Mouse (Mus musculus) olfactory bulb, adult 2 months (tissue): ENCODE results near the gene Cep70. TPM values are rescaled to one million over a fixed set of nuclear protein-coding genes. Genes with fewer than 3 reads are reported as not detected.

Source experiments
- H3K27ac ChIP-seq: fragments of 200-500 bp; 2 replicates; pipeline ENCODE4 v1.5.1; 2012; ENCODE audit warnings: low read depth, low read length; ENCODE audit not compliant: insufficient read depth
- H3K4me1 ChIP-seq: fragments of 200-500 bp; 2 replicates; pipeline ENCODE4 v1.6.1; 2012; ENCODE audit warnings: low read length; ENCODE audit not compliant: control insufficient read depth, insufficient read depth
- H3K4me3 ChIP-seq: fragments of 200-500 bp; 2 replicates; pipeline ENCODE4 v1.5.1; 2012; ENCODE audit warnings: mild to moderate bottlenecking, low read depth, low read length, moderate library complexity; ENCODE audit not compliant: insufficient read depth
- CTCF ChIP-seq: fragments of 200-500 bp; IDR thresholded peaks from 2 replicates; pipeline ENCODE4 v1.5.1; 2012; ENCODE audit warnings: low read depth, mild to moderate bottlenecking, low read length, moderate library complexity; ENCODE audit not compliant: insufficient read depth
- POLR2A ChIP-seq: fragments of 200-500 bp; IDR thresholded peaks from 2 replicates; pipeline ENCODE4 v1.6.1; 2012; ENCODE audit warnings: mild to moderate bottlenecking, low read depth, low read length, moderate library complexity; ENCODE audit not compliant: insufficient read depth
- WGBS: fragments of 180-500 bp; shearing (Covaris S2); methylation state at CpG from one replicate; pipeline ENCODE4 v1.1.7; 2018; 5-methylcytosine and 5-hydroxymethylcytosine counted together
- polyA plus RNA-seq: library from polyadenylated mRNA; stranded (reverse); fragments of >200 nt; gene quantifications from 2 replicates; pipeline ENCODE4 v1.2.4, GENCODE M21; 2012; ENCODE audit warnings: low replicate concordance; ENCODE audit not compliant: missing spikeins, insufficient read depth, insufficient read length

The Cep70 gene
- not detected in 2 replicates for polyA plus RNA-seq

- peaks cover 5% of the 10 kb centered on the region for H3K4me1 ChIP-seq
- 0 out of 2 replicates have a peak within 1 kb of the TSS, but pooled peaks have one; percentile 25 for H3K27ac ChIP-seq
- under 1% methylated on average over 65 of the region's 66 CpGs for WGBS
- peak; percentile 73; the same call in 1 of the 2 replicates for TF ChIP-seq POLR2A
- no peak for TF ChIP-seq CTCF
- peak within 1 kb of the TSS; percentile 85 for H3K4me3 ChIP-seq
These were observed at the start of gene Cep70 for GRCm38 (mm10) chr9:99243190-99243894. Cep70 (plus strand) TSS chr9:99243367.

GRCm38 (mm10) chr9:99212643-99213042 lies 30.5 kb upstream of the Cep70 start:
- Histone ChIP-seq H3K27ac (no peak overlapping the region), H3K4me1 (no peaks in the 10 kb centered on the region), H3K4me3 (no peak overlapping the region)
- 65% methylated on average over 2 of the region's 2 CpGs for WGBS
- TF ChIP-seq CTCF (no peak), POLR2A (no peak)

GRCm38 (mm10) chr9:99216182-99216581 lies 27.0 kb upstream of the Cep70 start:
- H3K27ac ChIP-seq: no peak overlapping the region
- H3K4me1 ChIP-seq: no peaks in the 10 kb centered on the region
- WGBS: 79% methylated on average over 2 of the region's 2 CpGs
- TF ChIP-seq CTCF (no peak), POLR2A (no peak)
- H3K4me3 ChIP-seq: no peak overlapping the region

GRCm38 (mm10) chr9:99217999-99218719 lies 25.0 kb upstream of the Cep70 start:
- 56% methylated on average over 6 of the region's 6 CpGs for WGBS
- H3K27ac ChIP-seq: no peak overlapping the region
- TF ChIP-seq CTCF (no peak), POLR2A (no peak)
- H3K4me1 ChIP-seq: no peaks in the 10 kb centered on the region
- no peak overlapping the region for H3K4me3 ChIP-seq

- WGBS: 90% methylated on average over 4 of the region's 4 CpGs
- TF ChIP-seq CTCF (no peak), POLR2A (no peak)
- Histone ChIP-seq H3K27ac (no peak overlapping the region), H3K4me1 (no peaks in the 10 kb centered on the region), H3K4me3 (no peak overlapping the region)
These were observed 21.5 kb upstream of the Cep70 start for GRCm38 (mm10) chr9:99221636-99222035.

GRCm38 (mm10) chr9:99224583-99224982 lies 18.6 kb upstream of the Cep70 start:
- TF ChIP-seq POLR2A: no peak
- TF ChIP-seq CTCF: no peak
- Histone ChIP-seq H3K27ac (no peak overlapping the region), H3K4me1 (no peaks in the 10 kb centered on the region), H3K4me3 (no peak overlapping the region)
- WGBS: 52% methylated on average over 3 of the region's 3 CpGs

- 82% methylated on average over 14 of the region's 14 CpGs for WGBS
- Histone ChIP-seq H3K4me1 (no peaks in the 10 kb centered on the region), H3K27ac (no peak overlapping the region), H3K4me3 (no peak overlapping the region)
- TF ChIP-seq POLR2A: no peak
- TF ChIP-seq CTCF: no peak
These were observed 13.7 kb upstream of the Cep70 start for GRCm38 (mm10) chr9:99229450-99229849.

GRCm38 (mm10) chr9:99237139-99237538 lies 6.0 kb upstream of the Cep70 start, which contains the start of gene Faiml:
Faiml (minus strand) TSS chr9:99237239.
- no peak within 1 kb of the TSS for H3K4me3 ChIP-seq
- H3K4me1 ChIP-seq: no peaks in the 10 kb centered on the region
- H3K27ac ChIP-seq: no peak within 1 kb of the TSS
- WGBS: 90% methylated on average over 14 of the region's 14 CpGs
- no peak for TF ChIP-seq POLR2A
- no peak for TF ChIP-seq CTCF

GRCm38 (mm10) chr9:99238276-99238675 lies 4.9 kb upstream of the Cep70 start:
- Histone ChIP-seq H3K4me1 (no peaks in the 10 kb centered on the region), H3K27ac (no peak overlapping the region), H3K4me3 (no peak overlapping the region)
- no peak for TF ChIP-seq POLR2A
- TF ChIP-seq CTCF: no peak
- 89% methylated on average over 10 of the region's 10 CpGs for WGBS

GRCm38 (mm10) chr9:99239256-99239655 lies 3.9 kb upstream of the Cep70 start:
- no peaks in the 10 kb centered on the region for H3K4me1 ChIP-seq
- TF ChIP-seq POLR2A (no peak), CTCF (no peak)
- no peak overlapping the region for H3K27ac ChIP-seq
- 84% methylated on average over 1 of the region's 1 CpGs for WGBS
- no peak overlapping the region for H3K4me3 ChIP-seq
